15 mouse cellular contexts compared by ENCODE assay signal in genomic region chr2:73513204-73513749, GRCm38 (mm10). TPM values are rescaled to one million over a fixed set of nuclear protein-coding genes. Genes with fewer than 3 reads are reported as not detected.
DNase-seq lines count a peak whose midpoint lies in the region; ATAC-seq lines count a peak whose summit lies in the region.
"Had no signal": no experiment of that assay in that cellular context is flagged by ENCODE, and none has a peak within 500 bp of the region (broad histone marks: within the 10 kb centered on the region; RNA-seq: fewer than 3 reads in every experiment).

No protein-coding gene starts in this region.

- no peaks in the 10 kb centered on the region for H3K9me3 ChIP-seq in kidney, embryonic 15.5 days (replicated peaks)
- H3K9me3 ChIP-seq in limb, embryonic 12.5 days: no peaks in the 10 kb centered on the region
- no peaks in the 10 kb centered on the region for H3K9me3 ChIP-seq in midbrain, embryonic 11.5 days (ENCODE audit: control insufficient read depth, low read length)

- 81% methylated on average over 2 of the region's 2 CpGs for WGBS in kidney, embryonic 15.5 days
- WGBS in limb, embryonic 12.5 days: 88% methylated on average over 2 of the region's 2 CpGs
- WGBS in midbrain, embryonic 11.5 days: 93% methylated on average over 2 of the region's 2 CpGs

- H3K9ac ChIP-seq in kidney, embryonic 15.5 days: no peak overlapping the region
- no peak overlapping the region for H3K9ac ChIP-seq in limb, embryonic 12.5 days (replicated peaks)
- H3K9ac ChIP-seq in midbrain, embryonic 11.5 days (ENCODE audit: low read length): no peak overlapping the region
- H3K9ac ChIP-seq: hindbrain, embryonic 14.5 days had no signal

- H3K27ac ChIP-seq in kidney, embryonic 15.5 days: 0 out of 2 replicates have a peak overlapping the region, but pooled peaks have one; percentile 27
- H3K27ac ChIP-seq in limb, embryonic 12.5 days: peak overlapping the region; percentile 56; the same call in 1 of the 2 replicates
- H3K27ac ChIP-seq in midbrain, embryonic 11.5 days (ENCODE audit: low read depth, low read length): no peak overlapping the region
- H3K27ac ChIP-seq: hindbrain, embryonic 14.5 days had no signal

- peaks cover 25% of the 10 kb centered on the region for H3K4me1 ChIP-seq in kidney, embryonic 15.5 days
- peaks cover 43% of the 10 kb centered on the region for H3K4me1 ChIP-seq in limb, embryonic 12.5 days (replicated peaks)
- no peaks in the 10 kb centered on the region for H3K4me1 ChIP-seq in midbrain, embryonic 11.5 days (ENCODE audit: control insufficient read depth, insufficient read depth, low read length)

- no peak overlapping the region for H3K4me3 ChIP-seq in kidney, embryonic 15.5 days (replicated peaks)
- H3K4me3 ChIP-seq in limb, embryonic 12.5 days (replicated peaks): no peak overlapping the region
- H3K4me3 ChIP-seq in midbrain, embryonic 11.5 days (ENCODE audit: low read depth, low read length): no peak overlapping the region
- H3K4me3 ChIP-seq: myocyte had no signal

- H3K36me3 ChIP-seq in kidney, embryonic 15.5 days: peaks cover 5% of the 10 kb centered on the region
- H3K36me3 ChIP-seq in limb, embryonic 12.5 days: peaks cover 10% of the 10 kb centered on the region; the same call in 1 of the 2 replicates
- peaks cover 3% of the 10 kb centered on the region; the same call in 1 of the 2 replicates for H3K36me3 ChIP-seq in midbrain, embryonic 11.5 days (ENCODE audit: control insufficient read depth, insufficient read depth, low read length)

- no peak for DNase-seq in kidney, postnatal 14 days
- peak; percentile 45 to 55 for DNase-seq in spleen, postnatal 36 days (ENCODE audit: low spot score in 2 of 2)
- no peak for DNase-seq in spleen, adult 12 weeks (ENCODE audit: low spot score)
- no peak for DNase-seq in midbrain, embryonic 11.5 days (ENCODE audit: low spot score, missing footprints)
- no peak for DNase-seq in kidney, adult 8-10 months
- DNase-seq: adrenal gland, postnatal 14 days; cerebellum, postnatal 14 days; heart, postnatal 10 days; kidney, postnatal 25 days had no signal

- no peak for ATAC-seq in kidney, embryonic 15.5 days (replicated peaks; ENCODE audit: low FRiP score)
- no peak for ATAC-seq in limb, embryonic 12.5 days (ENCODE audit: insufficient number of reproducible peaks, insufficient read depth, low FRiP score, low TSS enrichment, low read depth)
- ATAC-seq in midbrain, embryonic 11.5 days (ENCODE audit: low FRiP score): no peak
- ATAC-seq: intestine, postnatal 0 days had no signal

- no peak overlapping the region for H3K4me2 ChIP-seq in kidney, embryonic 15.5 days
- H3K4me2 ChIP-seq in limb, embryonic 12.5 days: no peak overlapping the region
- H3K4me2 ChIP-seq in midbrain, embryonic 11.5 days: no peak overlapping the region
- H3K4me2 ChIP-seq: hindbrain, embryonic 14.5 days; liver, embryonic 11.5 days had no signal

- H3K27me3 ChIP-seq in kidney, embryonic 15.5 days: no peaks in the 10 kb centered on the region
- no peaks in the 10 kb centered on the region for H3K27me3 ChIP-seq in limb, embryonic 12.5 days
- H3K27me3 ChIP-seq in midbrain, embryonic 11.5 days (ENCODE audit: control insufficient read depth, insufficient read depth, low read length): no peaks in the 10 kb centered on the region

RNA-seq across cellular contexts. Expression of gene Wipf1, which starts 16.3 kb away (rescaled TPM):
- polyA plus RNA-seq in kidney, embryonic 15.5 days (2015; fragmentation: Nextera tagmentation; extraction: Ambion mirVana): 8.7 and 9.7 TPM in 2 replicates
- polyA plus RNA-seq in limb, embryonic 12.5 days (2016; fragmentation: Nextera tagmentation; extraction: Ambion mirVana): 16.1 and 17.7 TPM in 2 replicates
- 8.2 and 8.3 TPM in 2 replicates for polyA plus RNA-seq in midbrain, embryonic 11.5 days (2014; fragmentation: Nextera tagmentation; extraction: Ambion mirVana)

Comparison
In these comparisons a context has a peak if more than half of its experiments do, and no peak if none do; other contexts are left out.
1. DNase-seq: peak in spleen, postnatal 36 days (2 of 2); none in kidney, postnatal 14 days (single experiment), spleen, adult 12 weeks (single experiment), midbrain, embryonic 11.5 days (single experiment) and kidney, adult 8-10 months (0 of 2).